Mouse (Mus musculus) E14TG2a.4 (cell line): Measurements from ENCODE around the gene Cog8.
"Not testable (repeated sequence)": the region's sequence is repeated elsewhere in the genome, so short reads cannot be mapped to it uniquely, and the experiment has no call there.

Experiments
- H3K27me3 ChIP-seq: 2 replicates; pipeline ENCODE4 v1.6.1; 2014; ENCODE audit warnings: low read length, control low read depth; ENCODE audit not compliant: insufficient read depth
- H3K36me3 ChIP-seq: 2 replicates; pipeline ENCODE4 v1.6.1; 2014; ENCODE audit warnings: low read length, control low read depth; ENCODE audit not compliant: insufficient read depth
- H3K4me1 ChIP-seq: replicated peaks from 2 replicates; pipeline ENCODE4 v1.6.1; 2014; ENCODE audit warnings: low read depth, low read length, control low read depth
- H3K4me3 ChIP-seq: replicated peaks from 2 replicates; pipeline ENCODE4 v1.5.1; 2014; ENCODE audit warnings: mild to moderate bottlenecking, low read length
- H3K9me3 ChIP-seq: 2 replicates; pipeline ENCODE4 v1.6.1; 2014; ENCODE audit warnings: low read length, control low read depth
- CTCF ChIP-seq: conservative IDR thresholded peaks from 2 replicates; pipeline ENCODE4 v1.5.1; 2014; ENCODE audit warnings: low read length
- NANOG ChIP-seq: IDR thresholded peaks from 2 replicates; pipeline ENCODE4 v1.6.1; 2014; ENCODE audit warnings: borderline replicate concordance, low read length, mixed read lengths
- POU5F1 ChIP-seq: IDR thresholded peaks from 2 replicates; pipeline ENCODE4 v1.6.1; 2014; ENCODE audit warnings: low read length, borderline replicate concordance

Cog8 gene

GRCm38 (mm10) chr8:107052046-107052445 is 4.4 kb downstream of the Cog8 start:
- TF ChIP-seq CTCF = no peak
- no peak for TF ChIP-seq POU5F1
- no peak for TF ChIP-seq NANOG
- Histone ChIP-seq H3K4me3 (no peak overlapping the region), H3K36me3 (peaks cover 69% of the 10 kb centered on the region), H3K4me1 (peaks cover 64% of the 10 kb centered on the region), H3K27me3 (no peaks in the 10 kb centered on the region), H3K9me3 (no peaks in the 10 kb centered on the region)

- no peaks in the 10 kb centered on the region for H3K9me3 ChIP-seq
- peaks cover 85% of the 10 kb centered on the region for H3K36me3 ChIP-seq
- peaks cover 68% of the 10 kb centered on the region for H3K4me1 ChIP-seq
- peak overlapping the region; percentile 93 for H3K4me3 ChIP-seq
- TF ChIP-seq NANOG (no peak), POU5F1 (no peak), CTCF (no peak)
- H3K27me3 ChIP-seq = no peaks in the 10 kb centered on the region
These were observed 7.0 kb downstream of the Cog8 start for GRCm38 (mm10) chr8:107049480-107049879.

- Histone ChIP-seq H3K36me3 (peaks cover 85% of the 10 kb centered on the region), H3K4me3 (peak within 1 kb of the TSS; percentile 93), H3K27me3 (no peaks in the 10 kb centered on the region), H3K4me1 (peaks cover 59% of the 10 kb centered on the region), H3K9me3 (no peaks in the 10 kb centered on the region)
- TF ChIP-seq POU5F1 (no peak), CTCF (no peak), NANOG (no peak)
These were observed 8.2 kb downstream of the Cog8 start, which contains the start of gene Pdf for GRCm38 (mm10) chr8:107048061-107048941. Gene Pdf (minus strand): TSS chr8:107048614.

- no peaks in the 10 kb centered on the region for H3K9me3 ChIP-seq
These were observed 9.5 kb downstream of the Cog8 start for GRCm38 (mm10) chr8:107046976-107047375.

GRCm38 (mm10) chr8:107045478-107045877 is 11.0 kb downstream of the Cog8 start:
- TF ChIP-seq NANOG (no peak), POU5F1 (no peak), CTCF (no peak)
- Histone ChIP-seq H3K4me1 (peaks cover 69% of the 10 kb centered on the region), H3K36me3 (peaks cover 85% of the 10 kb centered on the region), H3K4me3 (no peak overlapping the region), H3K9me3 (no peaks in the 10 kb centered on the region), H3K27me3 (no peaks in the 10 kb centered on the region)

More at GRCm38 (mm10) chr8:107046976-107047375, 9.5 kb downstream of the Cog8 start:
- Histone ChIP-seq H3K27me3 (no peaks in the 10 kb centered on the region), H3K4me3 (peak overlapping the region; percentile 93), H3K4me1 (peaks cover 59% of the 10 kb centered on the region), H3K36me3 (peaks cover 85% of the 10 kb centered on the region)
- TF ChIP-seq NANOG = no peak
- TF ChIP-seq CTCF = no peak
- TF ChIP-seq POU5F1 = no peak

GRCm38 (mm10) chr8:107040632-107041031 is 15.9 kb downstream of the Cog8 start:
- Histone ChIP-seq H3K9me3 (no peaks in the 10 kb centered on the region), H3K27me3 (no peaks in the 10 kb centered on the region), H3K4me1 (peaks cover 49% of the 10 kb centered on the region), H3K36me3 (peaks cover 77% of the 10 kb centered on the region), H3K4me3 (no peak overlapping the region)
- TF ChIP-seq POU5F1 (no peak), NANOG (no peak), CTCF (no peak)

- Histone ChIP-seq H3K4me1 (peaks cover 50% of the 10 kb centered on the region), H3K4me3 (no peak overlapping the region), H3K9me3 (no peaks in the 10 kb centered on the region), H3K36me3 (peaks cover 37% of the 10 kb centered on the region), H3K27me3 (no peaks in the 10 kb centered on the region)
- no peak for TF ChIP-seq NANOG
- TF ChIP-seq POU5F1 = no peak
- TF ChIP-seq CTCF = no peak
These were observed 19.9 kb downstream of the Cog8 start for GRCm38 (mm10) chr8:107036626-107037025.

- TF ChIP-seq CTCF (no peak), POU5F1 (no peak), NANOG (no peak)
- H3K9me3 ChIP-seq = no peaks in the 10 kb centered on the region
These were observed 20.8 kb downstream of the Cog8 start for GRCm38 (mm10) chr8:107035641-107036040.

GRCm38 (mm10) chr8:107033609-107034008 is 22.9 kb downstream of the Cog8 start:
- peaks cover 32% of the 10 kb centered on the region for H3K4me1 ChIP-seq
- not testable (repeated sequence) for H3K36me3 ChIP-seq

More at GRCm38 (mm10) chr8:107035641-107036040, 20.8 kb downstream of the Cog8 start:
- no peak overlapping the region for H3K4me3 ChIP-seq
- no peaks in the 10 kb centered on the region for H3K27me3 ChIP-seq
- H3K36me3 ChIP-seq = peaks cover 27% of the 10 kb centered on the region
- peaks cover 40% of the 10 kb centered on the region for H3K4me1 ChIP-seq

More at GRCm38 (mm10) chr8:107033609-107034008, 22.9 kb downstream of the Cog8 start:
- not testable (repeated sequence) for H3K4me3 ChIP-seq, H3K27me3 ChIP-seq
- H3K9me3 ChIP-seq = peaks cover 11% of the 10 kb centered on the region
